Comparison of ENCODE assay signal across 8 mouse cellular contexts in genomic region chr9:106464751-106465541, GRCm38 (mm10). TPM values are rescaled to one million over a fixed set of nuclear protein-coding genes. Genes with fewer than 3 reads are reported as not detected.
DNase-seq lines count a peak whose midpoint lies in the region; ATAC-seq and TF ChIP-seq lines count a peak whose summit lies in the region.

No protein-coding gene starts in this region.

- peak; percentile 97 for DNase-seq in heart, adult 11 months
- DNase-seq in heart, adult 8-10 months (ENCODE audit: low spot score): no peak
- peak; percentile 89 for DNase-seq in brain, embryonic 14.5 days (ENCODE audit: low read depth)
- peak; percentile 85 for DNase-seq in forebrain, embryonic 11.5 days (ENCODE audit: low spot score)
- peak; percentile 74 to 76 for DNase-seq in left cerebral cortex, postnatal 14 days (ENCODE audit: low spot score in 2 of 2)
- DNase-seq in mesoderm, embryonic 11.5 days (ENCODE audit: low read depth, low spot score): peak; percentile 75

- no peak for TF ChIP-seq CTCF in brain, embryonic 14.5 days (IDR thresholded peaks at IDR 0.05; ENCODE audit: borderline replicate concordance, extremely low read depth, insufficient read depth, insufficient read length)
- TF ChIP-seq CTCF in small intestine, adult 2 months (IDR thresholded peaks at IDR 0.05; ENCODE audit: extremely low read depth, insufficient read length, insufficient replicate concordance, low read depth, low read length): no peak

- H3K4me3 ChIP-seq in forebrain, embryonic 11.5 days (ENCODE audit: low read depth, low read length): peak overlapping the region; percentile 39
- H3K4me3 ChIP-seq in hindbrain, embryonic 13.5 days: peak overlapping the region; percentile 51
- H3K4me3 ChIP-seq in small intestine, adult 2 months (ENCODE audit: low read depth, low read length): peak overlapping the region; percentile 60

- H3K27me3 ChIP-seq in forebrain, embryonic 11.5 days (ENCODE audit: control insufficient read depth, insufficient read depth, low read length): peaks cover 5% of the 10 kb centered on the region; the same call in 1 of the 2 replicates
- H3K27me3 ChIP-seq in hindbrain, embryonic 13.5 days: no peaks in the 10 kb centered on the region
- peaks cover 12% of the 10 kb centered on the region for H3K27me3 ChIP-seq in small intestine, adult 2 months (ENCODE audit: control insufficient read depth, insufficient read depth, low read length)

- intact Hi-C loops in left cerebral cortex, postnatal 14 days (cut with DNase I): no loop called here

- peak overlapping the region; percentile 67 for H3K9ac ChIP-seq in forebrain, embryonic 11.5 days (ENCODE audit: low read length)
- H3K9ac ChIP-seq in hindbrain, embryonic 13.5 days: peak overlapping the region; percentile 82

- H3K27ac ChIP-seq in forebrain, embryonic 11.5 days (ENCODE audit: low read depth, low read length): peak overlapping the region; percentile 21; the same call in 1 of the 2 replicates
- peak overlapping the region; percentile 88 for H3K27ac ChIP-seq in hindbrain, embryonic 13.5 days
- H3K27ac ChIP-seq in small intestine, adult 2 months (ENCODE audit: insufficient read depth, low read depth, low read length): no peak overlapping the region

- H3K36me3 ChIP-seq in forebrain, embryonic 11.5 days (ENCODE audit: control insufficient read depth, insufficient read depth, low read length): peaks cover 21% of the 10 kb centered on the region
- peaks cover 45% of the 10 kb centered on the region for H3K36me3 ChIP-seq in hindbrain, embryonic 13.5 days
- no peaks in the 10 kb centered on the region for H3K36me3 ChIP-seq in small intestine, adult 2 months (ENCODE audit: control insufficient read depth, insufficient read depth, low read length)

- H3K4me1 ChIP-seq in forebrain, embryonic 11.5 days (replicated peaks; ENCODE audit: control insufficient read depth, insufficient read depth, low read length): peaks cover 16% of the 10 kb centered on the region
- H3K4me1 ChIP-seq in hindbrain, embryonic 13.5 days (replicated peaks): peaks cover 37% of the 10 kb centered on the region
- no peaks in the 10 kb centered on the region; the same call in 1 of the 2 replicates for H3K4me1 ChIP-seq in small intestine, adult 2 months (ENCODE audit: control insufficient read depth, insufficient read depth, insufficient read length, low read length)

- peak; percentile 77 for ATAC-seq in forebrain, embryonic 11.5 days (replicated peaks; ENCODE audit: low FRiP score)
- ATAC-seq in hindbrain, embryonic 13.5 days (ENCODE audit: low FRiP score): peak; percentile 80

- no peaks in the 10 kb centered on the region for H3K9me3 ChIP-seq in forebrain, embryonic 11.5 days (ENCODE audit: control insufficient read depth, low read length)
- no peaks in the 10 kb centered on the region for H3K9me3 ChIP-seq in hindbrain, embryonic 13.5 days

- no peak for TF ChIP-seq POLR2A in brain, embryonic 14.5 days (IDR thresholded peaks at IDR 0.05; ENCODE audit: borderline replicate concordance, extremely low read depth, insufficient read depth, insufficient read length, poor library complexity, severe bottlenecking)
- TF ChIP-seq POLR2A in small intestine, adult 2 months (IDR thresholded peaks at IDR 0.05; ENCODE audit: low read depth, low read length): no peak

- 1% methylated on average over 99 of the region's 99 CpGs for WGBS in forebrain, embryonic 11.5 days
- 2% methylated on average over 88 of the region's 99 CpGs for WGBS in hindbrain, embryonic 13.5 days
- 3% methylated on average over 99 of the region's 99 CpGs for WGBS in small intestine, adult 2 months

- H3K4me2 ChIP-seq in forebrain, embryonic 11.5 days (ENCODE audit: low read depth, low read length, severe bottlenecking): peak overlapping the region; percentile 92
- H3K4me2 ChIP-seq in hindbrain, embryonic 13.5 days: peak overlapping the region; percentile 89

RNA-seq across cellular contexts. Expression of gene Gpr62, which starts 0.8 kb away (rescaled TPM):
- under 1 TPM in 1 of 4 experiments, not detected in 3; 0.19 TPM for total RNA-seq in heart, adult 8-10 months (2022)
- 0.35 and 0.52 TPM in 2 replicates for polyA plus RNA-seq in brain, embryonic 14.5 days (2012; rRNA removed)
- polyA plus RNA-seq in forebrain, embryonic 11.5 days (2014; fragmentation: Nextera tagmentation; extraction: Ambion mirVana): 0.19 and 0.71 TPM in 2 replicates
- 0.60 and 0.68 TPM in 2 replicates for polyA plus RNA-seq in hindbrain, embryonic 13.5 days (2015; fragmentation: Nextera tagmentation; extraction: Ambion mirVana)
- 1 to 10 TPM; 3.7 to 5.8 TPM for total RNA-seq in left cerebral cortex, postnatal 14 days (2021)
- polyA plus RNA-seq in small intestine, adult 2 months (2012; rRNA removed): 0.09 and 0.39 TPM in 2 replicates

RNA-seq across cellular contexts. Expression of gene Rrp9, which starts 10.8 kb away (rescaled TPM):
- 10 to 100 TPM; 22.5 to 28.3 (median 24.1) TPM for total RNA-seq in heart, adult 8-10 months (2022)
- polyA plus RNA-seq in brain, embryonic 14.5 days (2012; rRNA removed): 44.6 and 59.6 TPM in 2 replicates
- polyA plus RNA-seq in forebrain, embryonic 11.5 days (2014; fragmentation: Nextera tagmentation; extraction: Ambion mirVana): 56.5 and 63.7 TPM in 2 replicates
- polyA plus RNA-seq in hindbrain, embryonic 13.5 days (2015; fragmentation: Nextera tagmentation; extraction: Ambion mirVana): 43.9 and 44.0 TPM in 2 replicates
- 10 to 100 TPM; 34.1 to 47.5 TPM for total RNA-seq in left cerebral cortex, postnatal 14 days (2021)
- polyA plus RNA-seq in small intestine, adult 2 months (2012; rRNA removed): 11.1 and 18.3 TPM in 2 replicates

RNA-seq across cellular contexts. Expression of gene Parp3, which starts 11.8 kb away (rescaled TPM):
- 10 to 100 TPM; 32.5 to 56.0 (median 41.7) TPM for total RNA-seq in heart, adult 8-10 months (2022)
- polyA plus RNA-seq in brain, embryonic 14.5 days (2012; rRNA removed): 0.61 and 1.4 TPM in 2 replicates
- polyA plus RNA-seq in forebrain, embryonic 11.5 days (2014; fragmentation: Nextera tagmentation; extraction: Ambion mirVana): 1.2 TPM in 2 replicates
- 0.74 and 0.88 TPM in 2 replicates for polyA plus RNA-seq in hindbrain, embryonic 13.5 days (2015; fragmentation: Nextera tagmentation; extraction: Ambion mirVana)
- 1 to 10 TPM; 3.3 to 3.5 TPM for total RNA-seq in left cerebral cortex, postnatal 14 days (2021)
- polyA plus RNA-seq in small intestine, adult 2 months (2012; rRNA removed): 13.5 and 19.5 TPM in 2 replicates

RNA-seq across cellular contexts. Expression of gene Pcbp4, which starts 11.9 kb away (rescaled TPM):
- 10 to 100 TPM; 72.2 to 76.0 (median 74.5) TPM for total RNA-seq in heart, adult 8-10 months (2022)
- 607 and 743 TPM in 2 replicates for polyA plus RNA-seq in brain, embryonic 14.5 days (2012; rRNA removed)
- 300 and 309 TPM in 2 replicates for polyA plus RNA-seq in forebrain, embryonic 11.5 days (2014; fragmentation: Nextera tagmentation; extraction: Ambion mirVana)
- polyA plus RNA-seq in hindbrain, embryonic 13.5 days (2015; fragmentation: Nextera tagmentation; extraction: Ambion mirVana): 248 and 259 TPM in 2 replicates
- 100 to 1,000 TPM; 151 to 170 TPM for total RNA-seq in left cerebral cortex, postnatal 14 days (2021)
- 20.4 and 21.1 TPM in 2 replicates for polyA plus RNA-seq in small intestine, adult 2 months (2012; rRNA removed)

RNA-seq across cellular contexts. Expression of gene Abhd14a, which starts 17.5 kb away (rescaled TPM):
- 10 to 100 TPM; 17.5 to 20.6 (median 19.5) TPM for total RNA-seq in heart, adult 8-10 months (2022)
- polyA plus RNA-seq in brain, embryonic 14.5 days (2012; rRNA removed): 59.1 and 68.9 TPM in 2 replicates
- 38.3 and 41.0 TPM in 2 replicates for polyA plus RNA-seq in forebrain, embryonic 11.5 days (2014; fragmentation: Nextera tagmentation; extraction: Ambion mirVana)
- polyA plus RNA-seq in hindbrain, embryonic 13.5 days (2015; fragmentation: Nextera tagmentation; extraction: Ambion mirVana): 51.7 and 52.7 TPM in 2 replicates
- total RNA-seq in left cerebral cortex, postnatal 14 days (2021): 10 to 100 TPM; 48.7 to 54.1 TPM
- polyA plus RNA-seq in small intestine, adult 2 months (2012; rRNA removed): 17.2 and 28.9 TPM in 2 replicates
